Mouse (Mus musculus) olfactory bulb, adult 2 months (tissue): ENCODE measurements around the gene 6330409D20Rik. TPM values are rescaled to one million over a fixed set of nuclear protein-coding genes. Genes with fewer than 3 reads are reported as not detected.

Experiments used
- H3K27ac ChIP-seq: fragments of 200-500 bp; 2 replicates; pipeline ENCODE4 v1.5.1; 2012; ENCODE audit warnings: low read depth, low read length; ENCODE audit not compliant: insufficient read depth
- H3K4me1 ChIP-seq: fragments of 200-500 bp; 2 replicates; pipeline ENCODE4 v1.6.1; 2012; ENCODE audit warnings: low read length; ENCODE audit not compliant: control insufficient read depth, insufficient read depth
- H3K4me3 ChIP-seq: fragments of 200-500 bp; 2 replicates; pipeline ENCODE4 v1.5.1; 2012; ENCODE audit warnings: mild to moderate bottlenecking, low read depth, low read length, moderate library complexity; ENCODE audit not compliant: insufficient read depth
- CTCF ChIP-seq: fragments of 200-500 bp; IDR thresholded peaks from 2 replicates; pipeline ENCODE4 v1.5.1; 2012; ENCODE audit warnings: low read depth, mild to moderate bottlenecking, low read length, moderate library complexity; ENCODE audit not compliant: insufficient read depth
- POLR2A ChIP-seq: fragments of 200-500 bp; IDR thresholded peaks from 2 replicates; pipeline ENCODE4 v1.6.1; 2012; ENCODE audit warnings: mild to moderate bottlenecking, low read depth, low read length, moderate library complexity; ENCODE audit not compliant: insufficient read depth
- WGBS: fragments of 180-500 bp; shearing (Covaris S2); methylation state at CpG from one replicate; pipeline ENCODE4 v1.1.7; 2018; 5-methylcytosine and 5-hydroxymethylcytosine counted together
- polyA plus RNA-seq: library from polyadenylated mRNA; stranded (reverse); fragments of >200 nt; gene quantifications from 2 replicates; pipeline ENCODE4 v1.2.4, GENCODE M21; 2012; ENCODE audit warnings: low replicate concordance; ENCODE audit not compliant: missing spikeins, insufficient read depth, insufficient read length

Gene 6330409D20Rik
- polyA plus RNA-seq, 1 experiment = not detected

- Histone ChIP-seq H3K4me1 (no peaks in the 10 kb centered on the region), H3K4me3 (no peak overlapping the region), H3K27ac (no peak overlapping the region)
- 90% methylated on average over 6 of the region's 6 CpGs for WGBS
- TF ChIP-seq POLR2A (no peak), CTCF (no peak)
Measured at GRCm38 (mm10) chr2:32699680-32700079, 41.1 kb downstream of the 6330409D20Rik start.

GRCm38 (mm10) chr2:32694691-32695090 lies 46.1 kb downstream of the 6330409D20Rik start:
- no peak for TF ChIP-seq POLR2A
- no peak for TF ChIP-seq CTCF
- peaks cover 12% of the 10 kb centered on the region for H3K4me1 ChIP-seq
- peak overlapping the region; percentile 54 for H3K4me3 ChIP-seq
- no peak overlapping the region for H3K27ac ChIP-seq
- 81% methylated on average over 12 of the region's 12 CpGs for WGBS

GRCm38 (mm10) chr2:32693823-32694411 lies 46.9 kb downstream of the 6330409D20Rik start:
- TF ChIP-seq CTCF = peak; percentile 70
- TF ChIP-seq POLR2A = peak; percentile 52
- Histone ChIP-seq H3K4me1 (peaks cover 12% of the 10 kb centered on the region), H3K4me3 (peak overlapping the region; percentile 82), H3K27ac (peak overlapping the region; percentile 71; the same call in 1 of the 2 replicates)
- WGBS = under 1% methylated on average over 51 of the region's 51 CpGs

- Histone ChIP-seq H3K27ac (no peak overlapping the region), H3K4me3 (peak overlapping the region; percentile 82), H3K4me1 (peaks cover 12% of the 10 kb centered on the region)
- TF ChIP-seq CTCF (no peak), POLR2A (no peak)
- WGBS = 12% methylated on average over 7 of the region's 7 CpGs
Measured at GRCm38 (mm10) chr2:32693282-32693681, 47.5 kb downstream of the 6330409D20Rik start.

- no peak overlapping the region for H3K27ac ChIP-seq
- TF ChIP-seq CTCF (no peak), POLR2A (no peak)
- H3K4me1 ChIP-seq = peaks cover 12% of the 10 kb centered on the region
- WGBS = 93% methylated on average over 14 of the region's 14 CpGs
- no peak overlapping the region for H3K4me3 ChIP-seq
Measured at GRCm38 (mm10) chr2:32692496-32692895, 48.3 kb downstream of the 6330409D20Rik start.

GRCm38 (mm10) chr2:32691041-32691440 lies 49.8 kb downstream of the 6330409D20Rik start:
- WGBS = 86% methylated on average over 11 of the region's 11 CpGs
- H3K4me1 ChIP-seq = peaks cover 12% of the 10 kb centered on the region
- no peak for TF ChIP-seq POLR2A
- no peak overlapping the region for H3K27ac ChIP-seq
- no peak overlapping the region for H3K4me3 ChIP-seq

GRCm38 (mm10) chr2:32689420-32689819 lies 51.4 kb downstream of the 6330409D20Rik start:
- peaks cover 12% of the 10 kb centered on the region for H3K4me1 ChIP-seq
- no peak for TF ChIP-seq POLR2A
- peak; percentile 97 for TF ChIP-seq CTCF
- WGBS = 18% methylated on average over 5 of the region's 5 CpGs
- no peak overlapping the region for H3K4me3 ChIP-seq
- H3K27ac ChIP-seq = no peak overlapping the region

GRCm38 (mm10) chr2:32687562-32687961 lies 53.3 kb downstream of the 6330409D20Rik start:
- Histone ChIP-seq H3K4me3 (no peak overlapping the region), H3K4me1 (peaks cover 11% of the 10 kb centered on the region), H3K27ac (no peak overlapping the region)
- TF ChIP-seq CTCF = no peak
- TF ChIP-seq POLR2A = no peak
- WGBS = 95% methylated on average over 8 of the region's 8 CpGs

- Histone ChIP-seq H3K4me3 (no peak overlapping the region), H3K4me1 (peaks cover 12% of the 10 kb centered on the region), H3K27ac (no peak overlapping the region)
- TF ChIP-seq POLR2A (no peak), CTCF (no peak)
- 91% methylated on average over 6 of the region's 6 CpGs for WGBS
Measured at GRCm38 (mm10) chr2:32686640-32687039, 54.2 kb downstream of the 6330409D20Rik start.
